Mouse (Mus musculus) naive thymus-derived CD4-positive, alpha-beta T cell, adult 2 months (primary cell): ENCODE data around the gene Tnfrsf17.
"Not testable (repeated sequence)": the region's sequence is repeated elsewhere in the genome, so short reads cannot be mapped to it uniquely, and the experiment has no call there.

Experiments used
- DNase-seq: peaks from one replicate; pipeline ENCODE4 v3.0.0-alpha.2; 2011; ENCODE audit warnings: low read depth

Gene Tnfrsf17

GRCm38 (mm10) chr16:11313512-11313911 lies at the start of gene Tnfrsf17:
Tnfrsf17 (plus strand) TSS chr16:11313812.
- DNase-seq = no peak

DNA sequence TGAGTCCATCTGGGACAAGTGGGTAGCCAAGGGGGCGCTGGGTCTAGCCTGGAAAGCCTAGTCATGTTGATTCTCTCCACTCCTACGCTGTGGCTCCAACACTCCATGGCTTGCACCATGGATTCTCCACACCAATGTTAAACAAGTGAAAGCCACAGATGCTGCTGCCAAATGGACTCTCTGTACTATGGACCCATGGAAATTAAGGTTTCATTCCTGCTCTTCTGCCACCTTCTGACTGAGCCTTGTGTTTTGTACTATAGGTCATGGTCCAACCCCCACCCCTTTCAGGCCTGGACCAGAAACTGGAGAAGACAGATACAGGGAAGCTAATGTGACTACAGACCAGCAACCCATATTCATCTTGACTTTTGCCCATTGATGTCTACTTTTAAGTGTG lies 47.1 kb upstream of the Tnfrsf17 start:
- DNase-seq = no peak

- no peak for DNase-seq
Measured at GRCm38 (mm10) chr16:11269808-11270207, 43.8 kb upstream of the Tnfrsf17 start.

- DNase-seq = no peak
Measured at GRCm38 (mm10) chr16:11270642-11271041, 43.0 kb upstream of the Tnfrsf17 start.

GRCm38 (mm10) chr16:11271073-11271472 lies 42.5 kb upstream of the Tnfrsf17 start:
- no peak for DNase-seq

DNA sequence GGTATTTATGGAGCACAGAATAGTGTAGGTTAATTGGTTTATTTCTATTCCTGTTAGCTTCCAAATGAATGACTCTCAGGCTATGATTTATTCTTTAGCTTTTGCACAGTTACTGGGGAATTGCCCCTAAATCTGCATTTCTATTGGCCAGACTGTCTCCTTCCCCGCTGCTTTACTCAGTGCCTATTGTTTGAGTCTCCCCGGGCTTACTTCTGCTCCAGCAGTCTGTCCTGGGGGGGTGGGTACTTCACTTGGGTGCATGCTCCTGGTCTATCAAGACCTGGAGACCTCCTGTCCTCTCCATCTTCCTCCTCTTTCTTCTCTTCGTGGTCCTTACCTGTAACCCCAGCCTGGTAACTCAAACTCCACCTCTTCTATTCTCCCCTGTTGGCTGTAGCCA lies 36.7 kb upstream of the Tnfrsf17 start:
- no peak for DNase-seq

DNA sequence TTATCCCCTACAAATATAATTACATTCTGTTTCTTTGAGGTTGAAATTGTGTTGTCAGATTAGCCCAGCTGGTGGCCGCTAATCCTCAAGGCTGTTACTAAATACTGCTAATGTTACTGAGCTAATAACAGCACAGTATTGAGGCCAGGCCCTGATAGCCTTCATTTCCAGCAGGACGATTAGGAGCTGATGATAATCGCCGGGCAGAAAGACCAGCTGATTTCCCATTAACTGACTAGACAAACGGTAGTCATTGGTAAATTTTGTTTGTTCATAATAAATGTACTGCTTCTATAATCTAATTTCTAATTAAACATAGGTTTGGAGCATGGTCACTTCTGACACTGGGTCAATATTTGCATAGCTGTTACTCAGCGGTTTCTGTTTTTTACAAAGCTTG lies 34.8 kb upstream of the Tnfrsf17 start:
- no peak for DNase-seq

- no peak for DNase-seq
Measured at GRCm38 (mm10) chr16:11282655-11283232, 30.9 kb upstream of the Tnfrsf17 start.

- no peak for DNase-seq
Measured at GRCm38 (mm10) chr16:11284881-11285280, 28.7 kb upstream of the Tnfrsf17 start.

DNA sequence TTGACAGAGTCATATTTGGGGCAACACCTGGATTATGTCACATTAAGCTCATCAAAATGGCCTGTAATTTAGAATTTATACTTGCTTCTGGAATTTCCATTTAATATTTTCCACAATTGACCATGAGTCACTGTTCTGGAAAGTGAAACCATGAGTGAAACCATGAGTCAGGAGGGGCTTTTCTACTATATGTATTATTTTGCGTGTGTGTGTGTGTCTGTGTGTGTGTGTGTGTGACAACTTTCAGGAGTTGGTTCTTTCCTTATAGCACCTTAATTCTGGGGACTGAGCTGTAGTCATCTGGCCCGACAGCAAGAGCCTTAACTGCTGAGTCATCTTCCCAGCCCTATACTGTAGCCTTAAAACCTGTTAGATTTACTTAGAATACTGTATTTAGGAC lies 27.7 kb upstream of the Tnfrsf17 start:
- DNase-seq = no peak

DNA sequence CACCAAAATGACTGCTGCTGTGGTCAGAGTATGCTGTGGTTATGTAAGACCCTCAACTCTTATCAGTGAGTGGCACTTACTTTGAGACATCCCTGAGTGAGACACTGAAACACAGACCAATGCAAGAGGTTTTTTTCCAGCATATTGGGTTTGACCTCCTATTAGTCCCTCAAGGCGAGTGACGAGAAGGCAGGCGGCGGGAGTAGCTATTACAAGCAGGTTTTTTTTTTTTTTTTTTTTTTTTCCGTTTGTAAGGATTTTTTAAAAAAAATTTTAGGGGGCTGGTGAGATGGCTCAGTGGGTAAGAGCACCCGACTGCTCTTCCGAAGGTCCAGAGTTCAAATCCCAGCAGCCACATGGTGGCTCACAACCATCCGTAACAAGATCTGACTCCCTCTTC lies 24.7 kb upstream of the Tnfrsf17 start:
- DNase-seq = not testable (repeated sequence)

DNA sequence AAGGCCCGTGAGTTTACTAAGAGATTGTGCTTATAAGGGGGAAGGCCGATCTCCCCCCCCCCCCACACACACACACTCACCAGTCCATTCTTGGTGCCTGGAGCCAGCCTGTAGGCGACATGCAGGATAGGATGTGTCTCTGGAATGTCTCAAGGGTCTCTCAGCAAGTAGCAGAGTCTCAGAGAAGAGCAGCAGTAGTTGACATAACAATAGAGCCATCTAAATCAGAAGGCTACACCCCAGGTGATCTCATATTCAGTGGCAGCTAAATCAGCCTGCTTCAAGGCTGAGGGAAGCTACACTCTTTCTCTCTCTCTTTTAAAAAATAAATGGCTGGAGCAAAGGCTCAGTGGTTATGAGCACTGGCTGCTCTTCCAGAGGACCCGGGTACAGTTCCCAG lies 18.0 kb upstream of the Tnfrsf17 start:
- not testable (repeated sequence) for DNase-seq

DNA sequence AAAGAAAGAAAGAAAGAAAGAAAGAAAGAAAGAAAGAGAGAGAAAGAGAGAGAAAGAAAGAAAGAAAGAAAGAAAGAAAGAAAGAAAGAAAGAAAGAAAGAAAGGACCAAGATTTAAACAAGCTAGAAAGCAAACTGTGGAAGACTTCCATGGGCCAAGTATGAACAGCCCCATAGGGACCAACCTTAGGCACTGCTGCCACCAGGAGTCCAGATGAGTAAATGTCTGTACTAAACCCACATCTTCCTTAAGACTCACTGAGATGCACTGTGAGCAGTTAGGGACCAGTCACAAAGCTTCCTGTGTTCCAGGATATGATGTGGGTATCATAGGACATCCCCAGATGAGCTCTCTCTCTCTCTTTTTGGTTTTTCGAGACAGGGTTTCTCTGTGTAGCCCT lies 15.9 kb upstream of the Tnfrsf17 start:
- DNase-seq = peak; percentile 26

GRCm38 (mm10) chr16:11303741-11304140 lies 9.9 kb upstream of the Tnfrsf17 start:
- no peak for DNase-seq

- DNase-seq = no peak
Measured at GRCm38 (mm10) chr16:11305531-11305930, 8.1 kb upstream of the Tnfrsf17 start.

DNA sequence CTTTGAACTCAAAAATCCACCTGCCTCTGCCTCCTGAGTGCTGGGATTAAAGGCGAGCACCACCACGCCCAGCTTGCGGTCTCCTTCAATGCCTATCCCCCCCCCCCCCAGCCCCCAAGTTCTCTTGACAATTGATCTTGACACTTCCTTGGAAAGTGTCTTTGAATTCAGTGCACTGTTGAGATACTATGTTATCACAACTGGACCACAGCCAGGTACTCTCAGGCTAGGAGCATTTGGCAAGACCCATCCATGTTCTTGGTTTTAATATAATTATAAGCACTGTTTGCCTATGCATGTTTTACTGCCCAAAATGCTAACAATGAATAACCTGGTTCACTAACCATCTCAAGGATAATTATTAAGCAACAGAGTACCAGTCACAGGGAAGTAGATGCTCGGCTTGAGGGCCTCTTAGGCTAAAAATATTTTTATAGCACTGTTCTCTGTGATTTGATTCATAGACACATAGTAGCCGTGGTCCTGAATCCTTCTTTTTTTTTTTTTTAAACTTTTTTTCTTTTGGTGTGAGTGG lies 2.2 kb downstream of the Tnfrsf17 start:
- DNase-seq = no peak

DNA sequence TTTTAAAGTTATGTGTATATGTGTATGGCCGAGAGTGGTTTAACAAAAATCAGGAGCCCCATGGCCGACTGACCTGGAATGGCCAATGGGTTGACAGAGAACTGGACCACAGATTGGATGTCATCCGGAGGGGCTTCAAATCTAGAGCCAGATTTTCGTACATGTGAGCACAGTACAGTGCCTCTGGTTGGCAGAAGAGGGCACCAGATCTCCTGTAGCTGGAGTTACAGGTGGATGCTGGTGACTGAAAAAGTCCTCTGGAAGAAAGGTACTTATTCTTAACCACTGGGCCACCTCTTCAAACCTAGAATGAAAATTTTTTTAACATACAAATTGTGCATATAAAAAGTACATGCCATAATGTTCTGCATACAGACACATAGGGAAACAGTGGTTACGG lies 3.1 kb downstream of the Tnfrsf17 start:
- DNase-seq = no peak

DNA sequence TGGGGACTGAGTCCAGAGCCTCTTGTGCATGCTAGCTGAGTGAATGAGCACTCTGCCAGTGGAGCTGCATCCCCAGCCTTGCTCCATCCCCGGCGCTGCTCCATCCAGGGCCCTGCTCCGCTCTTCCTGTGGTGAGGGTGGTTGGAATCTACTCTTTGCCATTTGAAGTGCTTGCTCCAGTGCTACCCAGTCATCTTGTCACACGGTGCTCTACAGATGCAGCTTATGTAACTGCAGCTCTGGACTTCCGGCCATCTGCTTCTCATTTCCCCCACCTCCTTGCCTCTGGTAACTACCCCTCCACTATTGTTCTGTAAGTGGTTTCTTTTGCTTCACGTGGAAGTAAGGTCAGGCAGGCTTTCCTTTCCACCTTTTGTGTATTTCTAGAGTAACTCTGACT lies 3.7 kb downstream of the Tnfrsf17 start:
- DNase-seq = no peak

DNA sequence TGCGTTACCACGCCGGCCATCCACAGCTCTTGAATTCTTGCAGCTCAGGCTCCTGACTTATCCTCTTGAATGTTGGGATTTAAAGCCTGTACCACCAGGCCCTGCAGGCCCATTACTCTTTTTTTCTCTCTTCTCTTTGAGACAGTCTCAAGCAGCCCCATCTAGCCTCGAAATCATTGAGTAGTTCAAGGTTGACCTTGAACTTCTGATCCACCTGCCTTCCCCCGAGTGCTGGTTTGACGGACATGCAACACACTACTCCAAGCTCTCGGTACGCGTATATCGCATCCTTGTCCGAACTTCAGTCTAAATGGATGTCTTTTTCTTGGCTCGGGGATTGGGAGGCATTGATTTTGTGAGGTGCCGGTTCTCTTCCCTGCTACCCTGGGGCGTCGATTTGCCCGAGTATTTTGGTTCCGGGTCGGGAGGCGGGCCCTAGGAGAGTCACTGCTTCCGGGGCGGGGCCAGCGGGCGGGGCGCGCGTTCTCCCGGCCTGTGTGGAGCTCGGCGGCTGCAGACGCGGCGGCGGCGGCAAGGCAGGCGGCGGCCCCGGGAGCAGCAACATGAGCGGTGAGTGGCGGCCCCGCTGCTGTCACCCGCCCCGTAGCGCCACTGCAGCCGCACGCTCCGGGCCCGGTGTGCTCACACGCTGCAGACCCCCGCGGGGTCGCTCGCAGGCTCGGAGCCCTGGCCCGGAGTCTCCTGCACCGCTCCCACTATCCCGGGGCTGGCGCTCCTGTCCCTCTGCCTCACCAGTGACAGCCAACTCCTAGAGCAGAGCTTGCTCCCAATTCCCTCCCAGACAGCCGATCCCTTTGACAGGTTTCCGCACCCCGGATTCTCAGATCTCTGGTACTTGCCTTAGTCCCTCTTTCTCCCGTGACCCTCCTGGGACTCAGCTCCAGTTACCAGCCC lies 9.1 kb downstream of the Tnfrsf17 start, which contains the start of gene Snx29:
Gene Snx29, plus strand, starts transcription at position 500 of the 915 bp plus-strand sequence.
- DNase-seq = peak; percentile 96

DNA sequence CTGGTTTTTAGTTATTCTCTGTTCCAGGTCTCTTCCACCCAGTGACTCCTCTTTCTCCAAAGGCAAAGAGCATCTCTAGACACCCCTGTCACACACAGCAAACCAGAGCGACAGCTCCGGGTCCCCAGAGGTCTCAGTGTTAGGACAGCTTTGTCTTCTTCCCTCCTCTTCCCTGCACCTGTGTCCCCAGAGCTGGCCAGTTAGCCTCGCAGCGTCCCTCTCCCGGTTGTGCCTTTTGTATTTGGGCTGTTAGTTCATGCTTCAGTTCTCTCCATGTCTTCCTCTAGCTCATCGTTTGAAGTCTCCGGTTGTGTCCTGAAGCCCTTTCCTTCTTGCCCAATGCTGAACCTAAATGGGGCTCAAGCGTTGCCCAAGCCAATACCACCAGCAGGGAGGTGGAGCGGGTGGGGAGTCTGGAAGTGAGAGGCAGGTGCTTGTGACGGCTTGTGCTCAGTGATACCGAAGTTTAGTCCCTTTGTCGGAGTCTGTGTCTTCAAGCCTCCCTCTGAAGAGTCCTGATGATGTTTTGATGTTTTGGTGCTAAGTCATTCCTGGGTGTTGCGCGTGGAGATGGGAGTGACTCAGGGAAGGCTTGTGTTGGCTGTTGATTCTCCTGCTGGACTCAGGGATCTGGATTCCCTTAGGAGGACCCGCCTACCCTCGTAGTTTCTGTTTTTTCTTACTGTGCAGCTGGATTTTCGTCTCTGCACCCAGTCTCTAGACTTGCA lies 9.9 kb downstream of the Tnfrsf17 start:
- DNase-seq = no peak

- DNase-seq = no peak
Measured at GRCm38 (mm10) chr16:11330081-11330800, 16.6 kb downstream of the Tnfrsf17 start.

DNA sequence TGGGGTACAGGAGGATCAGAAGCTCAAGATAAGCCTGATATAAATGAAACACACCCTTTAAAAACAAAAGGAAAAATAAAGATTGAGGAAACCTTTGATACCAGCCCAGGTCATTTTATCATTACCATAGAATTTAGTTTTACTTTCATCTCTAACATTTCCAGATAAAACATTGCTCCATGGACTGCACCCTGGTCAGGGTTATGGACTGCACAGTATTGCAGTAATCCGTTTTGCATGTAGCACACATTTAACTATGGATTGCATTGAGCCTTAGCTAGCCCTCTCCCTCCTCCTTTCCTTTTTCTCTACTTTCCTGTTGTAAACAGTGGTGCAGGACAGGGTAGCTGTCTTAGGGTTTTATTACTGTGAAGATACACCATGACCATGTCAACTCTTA lies 17.4 kb downstream of the Tnfrsf17 start:
- DNase-seq = no peak
